Mouse (Mus musculus) WW6 (cell line): ENCODE data around the gene Car14.

Source experiments
- DNase-seq: peaks from one replicate; pipeline ENCODE4 v3.0.0-alpha.2; 2013; ENCODE audit warnings: low read depth, low spot score

The Car14 gene

DNA sequence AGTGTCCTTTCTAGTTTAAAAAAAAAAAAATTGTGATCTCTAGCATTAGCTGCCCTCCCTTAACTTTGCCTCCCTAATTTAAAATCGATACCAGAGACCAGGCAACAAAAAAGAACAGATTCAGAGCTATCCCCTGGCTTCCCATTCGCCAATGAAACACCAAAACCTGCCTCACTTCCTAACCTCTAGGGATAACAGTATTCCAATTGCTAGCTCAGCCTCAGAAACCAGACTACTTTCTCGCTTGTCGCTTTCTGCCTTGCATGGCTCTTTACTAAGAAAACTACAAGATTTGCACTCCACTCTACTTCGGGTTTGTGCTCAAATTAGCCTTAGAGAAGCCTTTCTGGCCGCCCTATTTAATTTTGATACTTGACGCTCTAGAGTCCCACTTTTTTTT lies 48.4 kb downstream of the Car14 start:
- no peak for DNase-seq

DNA sequence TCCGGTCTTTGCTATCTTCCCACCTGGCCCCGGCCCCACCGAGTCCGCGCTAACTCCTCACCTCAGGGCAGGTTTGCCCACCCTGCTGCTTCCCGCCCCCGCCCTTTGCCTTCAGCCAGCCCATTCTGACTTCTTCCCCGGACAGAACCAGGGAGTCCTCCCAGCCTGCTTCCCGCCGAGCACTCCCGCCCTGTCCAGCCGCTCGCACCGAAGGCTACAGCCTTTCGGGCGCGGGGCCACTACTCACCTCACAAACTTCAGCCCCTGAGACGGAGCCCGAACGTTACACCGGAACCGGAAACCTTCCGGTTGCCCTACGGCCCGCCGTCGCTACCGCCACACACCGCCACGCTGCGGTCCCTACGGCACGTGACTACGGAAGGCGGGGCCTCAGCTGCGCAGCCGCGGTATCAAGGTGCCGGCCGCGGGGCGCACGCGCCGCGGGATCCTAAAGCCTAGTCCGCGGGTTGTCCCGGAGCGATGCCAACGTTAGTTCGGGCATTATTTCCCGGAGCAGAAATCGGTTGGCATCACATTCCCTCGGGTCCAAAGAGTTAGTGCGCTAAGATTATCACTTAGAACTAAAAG lies 48.9 kb downstream of the Car14 start, which contains the start of gene Prpf3:
Gene Prpf3, minus strand, starts transcription at position 384 of the 588 bp plus-strand sequence.
- peak; percentile 77 for DNase-seq

DNA sequence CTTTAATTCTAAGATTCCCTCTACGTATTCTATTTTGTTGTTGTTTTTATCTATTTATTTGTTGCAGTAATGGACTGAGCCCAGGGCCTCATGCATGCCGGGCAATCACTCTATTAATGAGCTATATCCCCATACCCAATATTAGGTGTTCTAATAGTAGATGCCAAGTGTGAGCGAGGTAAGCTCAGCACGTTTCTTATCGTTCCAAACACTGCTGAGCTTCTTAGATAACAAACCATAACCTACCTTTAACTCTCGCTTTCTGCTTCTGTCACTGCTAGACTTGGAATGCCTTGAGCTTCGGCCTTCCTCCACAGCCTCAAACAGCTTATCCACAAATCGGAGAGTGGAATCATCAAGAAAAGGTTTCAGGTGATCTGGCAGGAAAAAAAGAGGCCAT lies 53.2 kb downstream of the Car14 start:
- DNase-seq: no peak

DNA sequence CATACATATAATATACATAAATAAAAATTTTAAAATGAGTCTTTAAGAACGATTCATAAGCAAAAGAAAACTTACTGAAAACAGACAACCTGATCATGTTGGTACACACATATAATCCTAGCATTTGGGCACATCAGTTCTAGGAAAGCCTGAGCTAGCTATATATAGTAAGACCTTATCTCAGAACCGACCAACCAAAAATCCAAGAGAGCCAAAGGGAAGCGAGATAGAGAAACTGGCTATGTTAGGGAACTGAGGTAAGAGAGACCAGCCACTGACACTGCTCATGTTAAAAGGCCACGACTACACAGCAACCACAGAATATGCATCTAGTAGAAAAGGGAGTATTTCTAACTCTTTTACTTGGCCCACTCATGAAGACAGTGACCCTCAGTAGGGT lies 53.9 kb downstream of the Car14 start:
- no peak for DNase-seq
